Mouse (Mus musculus): Measurements from ENCODE around the gene Gimap1. TPM values are rescaled to one million over a fixed set of nuclear protein-coding genes. Genes with fewer than 3 reads are reported as not detected.

Gene Gimap1
- total and polyA plus RNA-seq, 3 experiments: 54.5 to 144 (median 91.8) TPM

DNA sequence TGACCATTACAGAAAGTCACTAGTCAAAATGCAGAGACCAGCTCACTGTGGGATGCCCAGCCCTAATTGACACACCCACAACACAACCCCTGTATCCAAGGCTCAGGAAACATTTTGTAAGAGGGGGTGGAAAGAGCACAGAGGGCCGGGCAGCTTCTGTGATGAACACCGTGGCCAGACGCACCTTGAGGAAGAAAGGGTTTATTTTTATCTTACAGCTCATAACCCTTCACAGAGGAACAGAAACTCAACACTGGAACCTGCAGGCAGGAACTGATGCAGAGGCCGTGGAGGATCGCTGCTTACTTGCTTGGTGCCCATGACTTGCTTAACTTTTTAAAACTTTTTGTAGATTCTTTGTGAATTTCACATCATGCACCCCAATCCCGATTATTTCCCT is 45.9 kb upstream of the Gimap1 start (continued):
- TF ChIP-seq NELFE (IDR thresholded peaks at IDR 0.05; ENCODE audit: low read depth, low read length) (no peak), HCFC1 (IDR thresholded peaks at IDR 0.05; ENCODE audit: low read depth, low read length) (no peak), JUN (IDR thresholded peaks at IDR 0.05; ENCODE audit: insufficient read depth, low read depth, low read length) (peak; percentile 88), POLR2A (IDR thresholded peaks at IDR 0.05; ENCODE audit: low read depth, low read length) (peak; percentile 45), CHD1 (IDR thresholded peaks at IDR 0.05; ENCODE audit: low read depth, low read length) (0 out of 2 replicates have a peak, but pooled peaks have one; percentile 46), ELF1 (IDR thresholded peaks at IDR 0.05; ENCODE audit: low read depth, low read length) (peak; percentile 54; the same call in 1 of the 2 replicates), KAT2A (IDR thresholded peaks at IDR 0.05; ENCODE audit: insufficient replicate concordance, low read length) (0 out of 2 replicates have a peak, but pooled peaks have one; percentile 42), CHD2 (IDR thresholded peaks at IDR 0.05; ENCODE audit: low read length) (peak; percentile 76; the same call in 1 of the 2 replicates), BHLHE40 (IDR thresholded peaks at IDR 0.05; ENCODE audit: low read depth, low read length) (peak; percentile 41; the same call in 1 of the 2 replicates), RAD21 (IDR thresholded peaks at IDR 0.05; ENCODE audit: low read depth, low read length) (no peak; the same call in none of the 2 replicates), NRF1 (IDR thresholded peaks at IDR 0.05; ENCODE audit: low read depth, low read length) (no peak)

DNA sequence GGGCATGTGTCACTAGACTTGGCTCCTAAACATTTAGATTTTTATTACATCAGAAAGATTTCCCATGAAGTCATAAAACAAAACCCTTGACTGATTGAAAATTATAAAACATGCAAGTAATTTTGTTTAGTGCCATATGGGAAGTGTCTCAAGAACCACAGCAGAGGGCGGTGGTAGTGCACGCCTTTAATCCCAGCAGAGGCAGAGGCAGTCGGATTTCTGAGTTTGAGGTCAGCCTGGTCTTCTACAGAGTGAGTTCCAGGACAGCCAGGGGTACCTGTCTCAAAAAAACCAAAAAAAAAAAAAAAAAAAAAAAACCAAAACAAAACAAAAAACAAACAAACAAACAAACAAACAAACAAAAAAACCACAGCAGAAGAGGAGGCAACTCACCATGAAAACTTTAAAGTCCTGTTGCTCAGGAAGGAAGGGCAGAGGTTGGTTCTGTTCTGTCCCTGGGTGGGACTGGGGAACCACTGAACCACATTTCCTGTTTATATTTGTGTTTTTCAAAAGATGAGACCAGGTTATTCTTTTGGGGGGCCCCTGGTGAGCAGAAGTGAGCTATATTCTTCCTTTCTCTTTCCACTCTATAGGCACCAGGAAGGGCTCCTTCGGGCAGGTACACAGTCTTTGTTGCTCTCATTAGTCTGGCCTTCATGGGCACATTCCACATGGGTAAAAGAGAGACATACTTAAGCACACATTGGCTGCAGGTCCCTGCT is 41.9 kb upstream of the Gimap1 start:
- DNase-seq (ENCODE audit: extremely low read depth): no peak

GRCm38 (mm10) chr6:48697555-48697930 is 41.3 kb upstream of the Gimap1 start:
- Histone ChIP-seq H3K9me3 (replicated peaks; ENCODE audit: low read length) (peaks cover 33% of the 10 kb centered on the region), H3K27ac (ENCODE audit: insufficient read depth, low read depth) (peak overlapping the region; percentile 37; the same call in 1 of the 2 replicates), H3K9ac (ENCODE audit: insufficient read depth, low read depth) (no peak overlapping the region), H3K27me3 (replicated peaks) (no peaks in the 10 kb centered on the region), H3K4me1 (ENCODE audit: control insufficient read depth in 1 of 2, insufficient read depth in 2 of 2) (peaks cover 30 to 70% of the 10 kb centered on the region in 2 experiments), H3K4me3 (replicated peaks in 1 of 3; ENCODE audit: low read depth in 2 of 3, low read length in 2 of 3, poor library complexity in 1 of 3) (no peak overlapping the region), H3K4me2 (ENCODE audit: insufficient read depth, low read depth, poor library complexity, severe bottlenecking) (no peak overlapping the region), H3K79me2 (replicated peaks; ENCODE audit: control insufficient read depth, extremely low read depth, insufficient read depth, poor library complexity, severe bottlenecking) (no peaks in the 10 kb centered on the region; the same call in 1 of the 2 replicates), H3K36me3 (replicated peaks in 1 of 2; ENCODE audit: control insufficient read depth in 1 of 2, insufficient read depth in 1 of 2, low read length in 1 of 2) (peaks cover 28 to 52% of the 10 kb centered on the region in 2 experiments)
- in situ Hi-C loops (cut with MboI; ENCODE audit: low pct_ligation_motif_present, low pct_unique_long_range_greater_than_20kb, low sequenced_read_pairs) (no loop called here), dilution Hi-C loops (cut with MboI; ENCODE audit: extremely low pct_ligation_motif_present, extremely low pct_unique_long_range_greater_than_20kb, low sequenced_read_pairs) (no loop called here)
- no peak for TF ChIP-seq JUN (IDR thresholded peaks at IDR 0.05; ENCODE audit: insufficient read depth, low read depth, low read length)
- no peak for TF ChIP-seq MEF2A (IDR thresholded peaks at IDR 0.05; ENCODE audit: borderline replicate concordance, low read depth, low read length)
- no peak for TF ChIP-seq RAD21 (IDR thresholded peaks at IDR 0.05; ENCODE audit: low read depth, low read length)
- no peak for TF ChIP-seq POLR2AphosphoS2 (IDR thresholded peaks at IDR 0.05; ENCODE audit: low read depth, low read length)
- TF ChIP-seq GABPA (IDR thresholded peaks at IDR 0.05; ENCODE audit: insufficient replicate concordance, low read depth, low read length): no peak
- TF ChIP-seq JUND (conservative IDR thresholded peaks at IDR 0.05; ENCODE audit: low read depth, low read length): no peak
- DNase-seq (ENCODE audit: extremely low read depth): no peak

More for the DNA sequence above, 41.9 kb upstream of the Gimap1 start:
- H3K4me1 ChIP-seq (ENCODE audit: control insufficient read depth in 1 of 2, insufficient read depth in 2 of 2): peaks cover 29 to 69% of the 10 kb centered on the region in 2 experiments
- H3K36me3 ChIP-seq (replicated peaks in 1 of 2; ENCODE audit: control insufficient read depth in 1 of 2, insufficient read depth in 1 of 2, low read length in 1 of 2): peaks cover 26 to 50% of the 10 kb centered on the region in 2 experiments
- H3K4me3 ChIP-seq (replicated peaks in 1 of 3; ENCODE audit: low read depth in 2 of 3, low read length in 2 of 3, poor library complexity in 1 of 3): no peak overlapping the region
- H3K27ac ChIP-seq (ENCODE audit: insufficient read depth, low read depth): peak overlapping the region; percentile 37; the same call in 1 of the 2 replicates
- peaks cover 33% of the 10 kb centered on the region for H3K9me3 ChIP-seq (replicated peaks; ENCODE audit: low read length)
- no peak overlapping the region for H3K4me2 ChIP-seq (ENCODE audit: insufficient read depth, low read depth, poor library complexity, severe bottlenecking)
- dilution Hi-C loops (cut with MboI; ENCODE audit: extremely low pct_ligation_motif_present, extremely low pct_unique_long_range_greater_than_20kb, low sequenced_read_pairs): no loop called here
- H3K79me2 ChIP-seq (replicated peaks; ENCODE audit: control insufficient read depth, extremely low read depth, insufficient read depth, poor library complexity, severe bottlenecking): peaks cover 3% of the 10 kb centered on the region
- H3K27me3 ChIP-seq (replicated peaks): no peaks in the 10 kb centered on the region
- no peak overlapping the region for H3K9ac ChIP-seq (ENCODE audit: insufficient read depth, low read depth)
- TF ChIP-seq CHD2 (IDR thresholded peaks at IDR 0.05; ENCODE audit: low read length) (no peak), CHD1 (IDR thresholded peaks at IDR 0.05; ENCODE audit: low read depth, low read length) (no peak), NRF1 (IDR thresholded peaks at IDR 0.05; ENCODE audit: low read depth, low read length) (no peak), ZMIZ1 (IDR thresholded peaks at IDR 0.05; ENCODE audit: low read depth, low read length) (no peak), BHLHE40 (IDR thresholded peaks at IDR 0.05; ENCODE audit: low read depth, low read length) (no peak), UBTF (IDR thresholded peaks at IDR 0.05; ENCODE audit: low read depth, low read length) (no peak), NELFE (IDR thresholded peaks at IDR 0.05; ENCODE audit: low read depth, low read length) (no peak), KAT2A (IDR thresholded peaks at IDR 0.05; ENCODE audit: insufficient replicate concordance, low read length) (no peak), HCFC1 (IDR thresholded peaks at IDR 0.05; ENCODE audit: low read depth, low read length) (no peak), TBP (conservative IDR thresholded peaks at IDR 0.05; ENCODE audit: low read depth, low read length) (no peak), ETS1 (conservative IDR thresholded peaks at IDR 0.05; ENCODE audit: low read depth, low read length) (no peak), MEF2A (IDR thresholded peaks at IDR 0.05; ENCODE audit: borderline replicate concordance, low read depth, low read length) (no peak), CTCF (conservative IDR thresholded peaks at IDR 0.05 in 1 of 2, IDR thresholded peaks at IDR 0.05 in 1 of 2; ENCODE audit: low read depth in 2 of 2, low read length in 2 of 2) (no peak)
- in situ Hi-C loops (cut with MboI; ENCODE audit: low pct_ligation_motif_present, low pct_unique_long_range_greater_than_20kb, low sequenced_read_pairs): no loop called here

Measured in CH12.LX (cell line).